Mouse (Mus musculus) ES-CJ7 (cell line): ENCODE data around the gene Foxr2.

Experiments used
- DNase-seq: peaks from one replicate; pipeline ENCODE4 v3.0.0; 2011; ENCODE audit warnings: low read depth, low spot score

Gene Foxr2

GRCm38 (mm10) chrX:153118486-153118885, at the start of gene Foxr2:
Foxr2 (plus strand) TSS chrX:153118786.
- peak; percentile 69 for DNase-seq

GRCm38 (mm10) chrX:153119013-153119412, 427 bp downstream of the Foxr2 start:
- peak; percentile 87 for DNase-seq

- DNase-seq = peak; percentile 90
Measured at GRCm38 (mm10) chrX:153139734-153140515, 21.3 kb downstream of the Foxr2 start, which contains the start of gene Rragb. Rragb (plus strand) TSS chrX:153139981.

GRCm38 (mm10) chrX:153142656-153143055, 24.1 kb downstream of the Foxr2 start:
- DNase-seq = peak; percentile 70

GRCm38 (mm10) chrX:153151766-153152165, 33.2 kb downstream of the Foxr2 start:
- peak; percentile 90 for DNase-seq

- peak; percentile 83 for DNase-seq
Measured at GRCm38 (mm10) chrX:153155322-153155721, 36.7 kb downstream of the Foxr2 start.

GRCm38 (mm10) chrX:153174786-153175185, 56.2 kb downstream of the Foxr2 start:
- peak; percentile 38 for DNase-seq

- no peak for DNase-seq
Measured at GRCm38 (mm10) chrX:153182221-153182620, 63.6 kb downstream of the Foxr2 start.
